In the genomic region with DNA sequence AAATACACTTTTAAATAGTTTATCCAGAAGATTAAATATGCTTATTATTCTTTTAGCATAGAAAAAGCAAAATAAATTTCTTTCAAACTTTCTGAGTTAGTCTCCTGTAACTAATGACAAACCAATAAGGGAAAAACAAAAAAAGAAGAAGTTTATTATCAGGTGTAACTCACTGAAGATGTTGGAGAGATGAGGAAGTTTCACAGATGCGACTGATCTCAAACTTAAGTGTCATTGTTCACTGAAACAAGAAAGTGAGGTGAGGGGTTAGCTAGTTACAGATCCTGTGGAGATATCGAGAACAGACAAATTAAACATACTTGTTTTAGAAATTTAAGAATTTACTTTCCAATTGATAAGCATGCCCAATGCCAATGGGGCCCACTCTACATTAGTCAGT, we compare ENCODE assay signal across 17 mouse cellular contexts.
DNase-seq lines count a peak whose midpoint lies in the region; TF ChIP-seq lines count a peak whose summit lies in the region.
"Had no signal": no experiment of that assay in that cellular context is flagged by ENCODE, and none has a peak within 500 bp of the region (broad histone marks: within the 10 kb centered on the region; RNA-seq: fewer than 3 reads in every experiment).

No protein-coding gene starts in this region.

- H3K4me1 ChIP-seq in MEL (ENCODE audit: control insufficient read depth in 1 of 2, insufficient read depth in 2 of 2, low read length in 2 of 2) = peaks cover 3 to 17% of the 10 kb centered on the region in 2 experiments

- peak; percentile 55 for DNase-seq in MEL (ENCODE audit: low read depth, low spot score)
- DNase-seq in left cerebral cortex, postnatal 25 days (ENCODE audit: low spot score in 2 of 2) = no peak
- DNase-seq: adrenal gland, adult 2 months; adrenal gland, adult 8-10 months; adrenal gland, postnatal 10 days; adrenal gland, postnatal 14 days; adrenal gland, postnatal 25 days; adrenal gland, postnatal 36 days; B cell, adult 2 months; cerebellum, adult 11 months; cerebellum, adult 11-12 months; cerebellum, adult 18-20 months; cerebellum, adult 2 months; cerebellum, adult 8-10 months had no signal

- no peaks in the 10 kb centered on the region for H3K9me3 ChIP-seq in MEL (replicated peaks; ENCODE audit: insufficient read depth, low read length)

- peak overlapping the region; percentile 68 for H3K27ac ChIP-seq in MEL (ENCODE audit: control insufficient read depth, low read depth, low read length)

- H3K36me3 ChIP-seq in MEL (ENCODE audit: control insufficient read depth in 1 of 2, insufficient read depth in 2 of 2, low read length in 2 of 2) = peaks cover 0 to 29% of the 10 kb centered on the region in 2 experiments; a peak in 2 of 4 replicates
- H3K36me3 ChIP-seq: G1E had no signal

- no peak overlapping the region for H3K4me3 ChIP-seq in MEL (ENCODE audit: control insufficient read depth in 1 of 2, insufficient read depth in 1 of 2, low read depth in 2 of 2, low read length in 2 of 2)

- no peaks in the 10 kb centered on the region for H3K79me2 ChIP-seq in MEL (ENCODE audit: control insufficient read depth, insufficient read depth, low read length, poor library complexity)

- TF ChIP-seq POLR2A in MEL (IDR thresholded peaks at IDR 0.05; ENCODE audit: control insufficient read depth in 1 of 2, insufficient read depth in 1 of 2, low read depth in 1 of 2, low read length in 2 of 2, poor library complexity in 1 of 2) = no peak

- TF ChIP-seq EP300 in MEL (IDR thresholded peaks at IDR 0.05; ENCODE audit: low read depth in 1 of 2, low read length in 2 of 2) = peak; percentile 51 to 64; a peak in 2 of 4 replicates

- H3K9ac ChIP-seq in MEL (ENCODE audit: control insufficient read depth, low read depth, low read length, poor library complexity, severe bottlenecking) = no peak overlapping the region

- no peak for TF ChIP-seq RAD21 in MEL (IDR thresholded peaks at IDR 0.05; ENCODE audit: low read depth, low read length)

- no peaks in the 10 kb centered on the region for H3K27me3 ChIP-seq in MEL (ENCODE audit: control insufficient read depth in 1 of 2, insufficient read depth in 2 of 2, low read length in 2 of 2)
- H3K27me3 ChIP-seq: CH12.LX, Patski had no signal

- intact Hi-C loops in left cerebral cortex, postnatal 25 days (cut with DNase I) = no loop called here

- no peak for TF ChIP-seq CTCF in MEL (IDR thresholded peaks at IDR 0.05 in 2 of 3, conservative IDR thresholded peaks at IDR 0.05 in 1 of 3; ENCODE audit: control insufficient read depth in 1 of 3, insufficient read depth in 1 of 3, low read depth in 2 of 3, low read length in 3 of 3, poor library complexity in 1 of 3, severe bottlenecking in 1 of 3)

TF ChIP-seq in MEL, 35 proteins besides CTCF, POLR2A, EP300 and RAD21:
- no peak for TF ChIP-seq USF1 (IDR thresholded peaks at IDR 0.05; ENCODE audit: low read depth, low read length)
- peak; percentile 51; the same call in 1 of the 2 replicates for TF ChIP-seq ETS1 (IDR thresholded peaks at IDR 0.05; ENCODE audit: low read depth, low read length)
- peak; percentile 67 for TF ChIP-seq GATA1 (IDR thresholded peaks at IDR 0.05; ENCODE audit: low read depth, low read length)
- TF ChIP-seq MYC (IDR thresholded peaks at IDR 0.05; ENCODE audit: low read depth, low read length) = no peak
